Mouse (Mus musculus) hindbrain, embryonic 11.5 days (tissue): ENCODE results near the gene Dlg4. TPM values are rescaled to one million over a fixed set of nuclear protein-coding genes. Genes with fewer than 3 reads are reported as not detected.

ENCODE experiments used
- ATAC-seq: fragments of 200-750 bp; cut with Nextera tagmentation; 2 replicates; pipeline ENCODE4 v1.8.0; 2017; ENCODE audit warnings: mild to moderate bottlenecking, moderate TSS enrichment, moderate library complexity; ENCODE audit not compliant: low FRiP score
- DNase-seq: peaks from one replicate; pipeline ENCODE4 v3.0.0-alpha.2; 2015; ENCODE audit warnings: low spot score
- H3K27ac ChIP-seq: fragments of 300-500 bp; sonication (generic); 2 replicates; pipeline ENCODE4 v1.5.1; 2014; ENCODE audit warnings: mild to moderate bottlenecking, low read depth, low read length
- H3K27me3 ChIP-seq: fragments of 300-500 bp; sonication (generic); 2 replicates; pipeline ENCODE4 v1.6.1; 2014; ENCODE audit warnings: mild to moderate bottlenecking, low read length, moderate library complexity, mixed read lengths; ENCODE audit not compliant: control insufficient read depth, insufficient read depth
- H3K36me3 ChIP-seq: fragments of 300-500 bp; sonication (generic); 2 replicates; pipeline ENCODE4 v1.6.1; 2014; ENCODE audit warnings: mild to moderate bottlenecking, low read length, moderate library complexity, mixed read lengths; ENCODE audit not compliant: control insufficient read depth, insufficient read depth
- H3K4me1 ChIP-seq: fragments of 300-500 bp; sonication (generic); replicated peaks from 2 replicates; pipeline ENCODE4 v1.6.1; 2014; ENCODE audit warnings: low read length, mixed read lengths; ENCODE audit not compliant: control insufficient read depth, insufficient read depth
- H3K4me2 ChIP-seq: fragments of 300-500 bp; sonication (generic); replicated peaks from 2 replicates; pipeline ENCODE4 v1.6.1; 2014; ENCODE audit warnings: mild to moderate bottlenecking, low read depth, low read length
- H3K4me3 ChIP-seq: fragments of 300-500 bp; sonication (generic); 2 replicates; pipeline ENCODE4 v1.5.1; 2014; ENCODE audit warnings: low read depth, low read length
- H3K9ac ChIP-seq: fragments of 300-500 bp; sonication (generic); 2 replicates; pipeline ENCODE4 v1.6.1; 2014; ENCODE audit warnings: low read depth, low read length
- H3K9me3 ChIP-seq: fragments of 300-500 bp; sonication (generic); 2 replicates; pipeline ENCODE4 v1.6.1; 2016; ENCODE audit warnings: low read length; ENCODE audit not compliant: control insufficient read depth
- WGBS: fragments of 180-500 bp; shearing (Covaris S2); extraction: QIAGEN DNeasy Blood & Tissue Kit; methylation state at CpG from one replicate; pipeline ENCODE4 v1.1.7; 2014; 5-methylcytosine and 5-hydroxymethylcytosine counted together
- polyA plus RNA-seq: library from polyadenylated mRNA; unstranded; fragments of >200 nt; fragmentation: Nextera tagmentation; extraction: Ambion mirVana; gene quantifications from 2 replicates; pipeline ENCODE4 v1.2.1, GENCODE M21; 2014

Dlg4 gene
- polyA plus RNA-seq, 1 experiment from 2014 or later, result 18.7 TPM

DNA sequence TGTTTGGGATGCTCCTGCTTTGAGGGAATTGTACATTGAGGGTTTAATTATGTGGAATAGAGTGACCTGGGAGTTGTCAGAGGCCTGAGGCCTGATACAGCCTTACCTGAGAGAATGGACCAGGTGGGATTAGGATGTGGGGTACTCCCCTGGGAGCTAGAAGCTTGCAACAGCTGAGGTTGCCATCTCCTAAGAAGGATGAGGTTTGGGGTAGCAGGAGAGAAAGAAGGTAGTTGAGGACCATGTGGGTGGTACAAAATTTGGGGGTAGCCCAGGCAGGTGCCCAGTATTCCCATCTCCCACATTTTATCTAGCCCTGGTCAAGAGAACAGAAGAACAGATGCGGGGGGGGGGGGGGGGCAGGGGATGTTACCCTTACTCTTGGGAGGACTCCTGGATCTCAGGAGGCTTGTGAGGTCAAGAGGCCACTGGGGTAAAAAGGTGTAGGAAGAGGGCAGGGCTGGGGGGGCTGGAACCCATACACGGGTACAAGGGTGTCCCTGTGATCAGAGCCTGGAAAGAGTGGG is 2.8 kb downstream of the Dlg4 start:
- Histone ChIP-seq H3K9ac (0 out of 2 replicates have a peak overlapping the region, but pooled peaks have one; percentile 8), H3K4me3 (peak overlapping the region; percentile 51; the same call in 1 of the 2 replicates), H3K4me2 (peak overlapping the region; percentile 82), H3K4me1 (peaks cover 22% of the 10 kb centered on the region), H3K27ac (peak overlapping the region; percentile 85; the same call in 1 of the 2 replicates), H3K36me3 (no peaks in the 10 kb centered on the region), H3K27me3 (no peaks in the 10 kb centered on the region), H3K9me3 (no peaks in the 10 kb centered on the region)
- ATAC-seq (no peak), DNase-seq (no peak)
- 25% methylated on average over 2 of the region's 2 CpGs for WGBS

DNA sequence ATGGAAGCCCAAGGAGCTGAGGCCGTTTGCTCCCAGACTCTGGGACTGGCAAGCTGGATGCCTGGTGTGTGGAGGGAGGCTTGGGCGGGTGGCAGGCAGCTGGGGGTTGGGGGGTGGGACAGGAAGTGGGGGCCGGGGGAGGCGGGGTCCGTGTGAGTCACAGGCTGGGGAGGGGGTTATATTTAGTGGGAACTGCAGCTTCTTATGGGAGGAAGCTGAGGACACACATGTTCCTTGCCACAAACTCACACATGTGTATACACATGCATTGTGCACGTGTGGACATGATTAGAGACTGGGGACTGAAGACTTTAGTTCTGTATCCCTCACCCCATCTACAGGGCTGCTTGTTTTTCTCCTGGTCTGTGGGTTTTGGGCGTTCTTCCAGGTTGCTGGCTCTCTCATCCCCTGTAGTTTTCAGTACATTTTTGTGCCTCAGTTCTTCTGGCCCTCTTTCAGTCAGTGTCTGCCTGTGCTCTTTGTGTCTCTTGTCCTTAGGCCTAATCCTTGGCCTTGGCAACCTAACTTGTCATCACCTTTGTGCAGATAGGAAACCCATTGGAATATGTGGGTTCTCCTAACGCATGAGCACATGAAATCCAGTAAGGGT is 3.4 kb downstream of the Dlg4 start:
- DNase-seq (no peak), ATAC-seq (no peak)
- H3K36me3 ChIP-seq, result no peaks in the 10 kb centered on the region
- H3K4me2 ChIP-seq, result peak overlapping the region; percentile 82
- H3K9ac ChIP-seq, result peak overlapping the region; percentile 9; the same call in 1 of the 2 replicates
- H3K4me3 ChIP-seq, result peak overlapping the region; percentile 51
- no peaks in the 10 kb centered on the region for H3K27me3 ChIP-seq
- peak overlapping the region; percentile 85 for H3K27ac ChIP-seq
- no peaks in the 10 kb centered on the region for H3K9me3 ChIP-seq
- WGBS, result 20% methylated on average over 6 of the region's 8 CpGs
- peaks cover 19% of the 10 kb centered on the region for H3K4me1 ChIP-seq

- DNase-seq (peak; percentile 88), ATAC-seq (peak; percentile 83)
- Histone ChIP-seq H3K27ac (peak overlapping the region; percentile 85), H3K36me3 (no peaks in the 10 kb centered on the region), H3K4me3 (peak overlapping the region; percentile 51), H3K4me1 (peaks cover 19% of the 10 kb centered on the region), H3K9ac (peak overlapping the region; percentile 44; the same call in 1 of the 2 replicates), H3K4me2 (peak overlapping the region; percentile 82), H3K9me3 (no peaks in the 10 kb centered on the region), H3K27me3 (no peaks in the 10 kb centered on the region)
- 1% methylated on average over 8 of the region's 8 CpGs for WGBS
These were observed 4.1 kb downstream of the Dlg4 start for GRCm38 (mm10) chr11:70020731-70021263.

- DNase-seq, result peak; percentile 100
- peak overlapping the region; percentile 44; the same call in 1 of the 2 replicates for H3K9ac ChIP-seq
- H3K4me3 ChIP-seq, result peak overlapping the region; percentile 51
- peak overlapping the region; percentile 85 for H3K27ac ChIP-seq
- peak overlapping the region; percentile 82 for H3K4me2 ChIP-seq
- ATAC-seq, result peak; percentile 79
- no peaks in the 10 kb centered on the region for H3K36me3 ChIP-seq
- H3K27me3 ChIP-seq, result no peaks in the 10 kb centered on the region
- WGBS, result 1% methylated on average over 40 of the region's 40 CpGs
- H3K9me3 ChIP-seq, result no peaks in the 10 kb centered on the region
- H3K4me1 ChIP-seq, result peaks cover 23% of the 10 kb centered on the region
These were observed 4.8 kb downstream of the Dlg4 start for GRCm38 (mm10) chr11:70021264-70022132.

DNA sequence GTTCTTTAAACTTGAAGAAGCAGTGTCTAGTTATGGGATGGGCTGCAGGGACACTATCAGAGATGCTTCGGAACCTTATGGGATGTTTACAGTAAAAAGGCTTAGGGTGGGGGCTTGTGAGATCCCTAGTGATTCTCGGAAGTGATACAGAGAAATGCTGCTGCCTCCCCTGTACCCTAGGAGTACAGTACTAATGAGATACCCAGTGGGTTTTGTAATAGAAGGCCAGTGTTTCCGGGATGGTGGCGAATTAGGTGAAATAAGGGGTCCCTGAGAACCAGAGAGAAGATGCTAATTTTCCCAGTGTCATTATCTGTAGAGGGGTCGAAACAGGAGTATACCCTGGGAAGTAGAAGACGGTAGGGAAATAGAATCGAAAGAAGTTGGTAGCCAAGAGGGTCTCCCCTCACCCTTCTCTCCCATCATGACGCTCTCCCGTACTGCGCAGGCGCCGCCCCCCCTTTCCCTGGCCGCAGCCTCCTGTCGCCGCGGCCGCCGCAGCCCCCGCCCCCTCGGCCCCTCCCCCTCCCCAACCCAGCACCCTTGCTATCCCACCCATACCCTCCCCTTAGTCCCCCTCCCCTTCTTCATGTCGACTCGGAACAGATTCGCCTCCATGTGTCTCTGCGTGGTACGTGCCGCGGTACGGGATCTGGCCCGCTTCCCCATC is 6.9 kb downstream of the Dlg4 start:
- H3K4me3 ChIP-seq, result peak overlapping the region; percentile 37
- H3K27ac ChIP-seq, result peak overlapping the region; percentile 45; the same call in 1 of the 2 replicates
- peak overlapping the region; percentile 50 for H3K9ac ChIP-seq
- ATAC-seq (no peak), DNase-seq (peak; percentile 78)
- 7% methylated on average over 23 of the region's 29 CpGs for WGBS
- no peaks in the 10 kb centered on the region for H3K36me3 ChIP-seq
- H3K9me3 ChIP-seq, result no peaks in the 10 kb centered on the region
- H3K27me3 ChIP-seq, result no peaks in the 10 kb centered on the region
- H3K4me1 ChIP-seq, result peaks cover 37% of the 10 kb centered on the region
- peak overlapping the region; percentile 57 for H3K4me2 ChIP-seq

- no peak for ATAC-seq
- peak overlapping the region; percentile 37 for H3K4me3 ChIP-seq
- H3K4me2 ChIP-seq, result peak overlapping the region; percentile 57
- H3K36me3 ChIP-seq, result no peaks in the 10 kb centered on the region
- H3K27ac ChIP-seq, result peak overlapping the region; percentile 45; the same call in 1 of the 2 replicates
- H3K9me3 ChIP-seq, result no peaks in the 10 kb centered on the region
- whole genome bisulfite sequencing, result 22% methylated on average over 5 of the region's 6 CpGs
- H3K4me1 ChIP-seq, result peaks cover 37% of the 10 kb centered on the region
- no peaks in the 10 kb centered on the region for H3K27me3 ChIP-seq
- no peak for DNase-seq
- H3K9ac ChIP-seq, result peak overlapping the region; percentile 50
These were observed 7.4 kb downstream of the Dlg4 start for GRCm38 (mm10) chr11:70024151-70024514.

GRCm38 (mm10) chr11:70026689-70027088 is 9.9 kb downstream of the Dlg4 start:
- Histone ChIP-seq H3K27ac (peak overlapping the region; percentile 6; the same call in 1 of the 2 replicates), H3K36me3 (peaks cover 2% of the 10 kb centered on the region), H3K9me3 (no peaks in the 10 kb centered on the region), H3K27me3 (no peaks in the 10 kb centered on the region), H3K4me2 (peak overlapping the region; percentile 54), H3K4me3 (peak overlapping the region; percentile 23), H3K4me1 (peaks cover 40% of the 10 kb centered on the region), H3K9ac (peak overlapping the region; percentile 53)
- no peak; the same call in 1 of the 2 replicates for ATAC-seq
- WGBS, result 3% methylated on average over 19 of the region's 19 CpGs
- peak; percentile 64 for DNase-seq

- H3K9ac ChIP-seq, result peak overlapping the region; percentile 53; the same call in 1 of the 2 replicates
- 40% methylated on average over 9 of the region's 9 CpGs for WGBS
- DNase-seq, result no peak
These were observed 10.7 kb downstream of the Dlg4 start for GRCm38 (mm10) chr11:70027397-70027796.

More at GRCm38 (mm10) chr11:70027397-70027796, 10.7 kb downstream of the Dlg4 start:
- no peak for ATAC-seq
- Histone ChIP-seq H3K4me2 (peak overlapping the region; percentile 54), H3K4me3 (0 out of 2 replicates have a peak overlapping the region, but pooled peaks have one; percentile 6), H3K4me1 (peaks cover 40% of the 10 kb centered on the region), H3K27ac (peak overlapping the region; percentile 92), H3K27me3 (no peaks in the 10 kb centered on the region), H3K9me3 (no peaks in the 10 kb centered on the region), H3K36me3 (peaks cover 6% of the 10 kb centered on the region)
